Mouse (Mus musculus): ENCODE results near the gene Ube2c. TPM values are rescaled to one million over a fixed set of nuclear protein-coding genes. Genes with fewer than 3 reads are reported as not detected.

The Ube2c gene
- polyA plus RNA-seq, 1 experiment: 371 TPM

DNA sequence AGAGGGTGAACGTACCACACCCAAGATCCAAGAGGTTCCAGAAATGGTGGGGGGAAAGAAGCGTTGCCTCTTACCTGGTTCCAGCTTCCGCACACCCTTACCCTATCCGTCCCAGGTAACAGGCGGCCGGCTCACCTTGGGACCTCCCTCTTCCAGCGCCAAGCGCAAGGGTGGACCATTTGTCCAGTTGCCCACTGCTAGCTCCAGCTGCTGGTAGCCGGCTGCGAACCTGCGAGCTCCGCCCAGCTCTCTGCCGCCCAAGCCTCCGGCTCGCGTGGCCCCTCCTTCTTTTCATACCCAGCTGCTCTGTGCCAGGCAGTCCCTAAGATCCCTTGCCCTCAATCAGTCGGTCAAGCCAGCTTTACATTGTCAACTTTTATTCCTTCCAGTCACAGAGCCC is 7.1 kb downstream of the Ube2c start:
- Histone ChIP-seq H3K9ac (ENCODE audit: low read depth, poor library complexity, severe bottlenecking) (no peak overlapping the region), H3K9me3 (replicated peaks; ENCODE audit: control insufficient read depth, insufficient read depth, low read length, poor library complexity, severe bottlenecking) (no peaks in the 10 kb centered on the region), H3K4me3 (ENCODE audit: low read depth, low read length) (peak overlapping the region; percentile 9), H3K27ac (ENCODE audit: insufficient read depth, low read length) (no peak overlapping the region), H3K4me1 (ENCODE audit: control insufficient read depth, insufficient read depth, low read length) (no peaks in the 10 kb centered on the region), H3K27me3 (ENCODE audit: control insufficient read depth, insufficient read depth, low read length, poor library complexity, severe bottlenecking) (no peaks in the 10 kb centered on the region), H3K36me3 (ENCODE audit: control insufficient read depth, insufficient read depth, low read length, poor library complexity, severe bottlenecking) (peaks cover 14% of the 10 kb centered on the region)
- TF ChIP-seq POLR2A (IDR thresholded peaks at IDR 0.05; ENCODE audit: insufficient read depth, low read length): no peak
- no peak for TF ChIP-seq CTCF (IDR thresholded peaks at IDR 0.05; ENCODE audit: low read depth, low read length)
- no peak for TF ChIP-seq EP300 (IDR thresholded peaks at IDR 0.05; ENCODE audit: insufficient read depth, low read depth, low read length)

DNA sequence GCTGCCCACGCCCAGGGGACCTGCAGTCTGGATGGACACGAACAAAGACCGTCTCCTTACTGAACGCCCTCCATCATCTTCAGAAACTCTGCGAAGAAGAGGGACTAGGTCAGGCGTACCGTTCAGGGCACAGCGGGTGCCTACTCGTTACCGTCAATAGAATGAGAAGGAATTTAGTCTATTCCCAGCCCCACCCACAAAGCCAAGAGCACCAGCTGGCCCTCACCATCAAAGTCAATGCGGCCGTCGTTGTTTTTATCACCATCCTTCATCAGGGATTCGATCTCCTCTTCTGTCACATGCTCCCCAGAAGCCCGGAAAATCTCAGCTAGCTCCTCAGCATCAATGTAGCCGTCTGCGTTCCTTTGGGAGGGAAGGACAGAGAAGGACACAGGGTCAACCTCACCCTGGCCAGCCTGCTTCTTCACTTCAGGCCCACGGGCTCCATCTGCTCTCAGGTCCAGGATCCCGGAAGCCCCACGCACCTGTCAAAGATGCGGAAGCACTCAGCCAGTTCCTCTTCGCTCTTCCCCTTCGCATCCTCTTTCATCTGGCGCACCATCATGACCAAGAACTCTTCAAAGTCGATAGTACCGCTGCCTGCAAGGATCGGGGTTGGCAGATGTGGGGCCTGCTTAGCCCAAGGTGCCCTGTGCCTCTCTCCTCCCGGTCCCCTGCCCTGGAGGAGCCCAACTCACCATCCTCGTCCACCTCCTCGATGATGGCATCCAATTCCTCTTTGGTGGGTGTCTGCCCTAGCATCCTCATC is 7.7 kb downstream of the Ube2c start:
- H3K4me3 ChIP-seq (ENCODE audit: low read depth, low read length): no peak overlapping the region
- no peak overlapping the region for H3K9ac ChIP-seq (ENCODE audit: low read depth, poor library complexity, severe bottlenecking)
- no peaks in the 10 kb centered on the region for H3K4me1 ChIP-seq (ENCODE audit: control insufficient read depth, insufficient read depth, low read length)

DNA sequence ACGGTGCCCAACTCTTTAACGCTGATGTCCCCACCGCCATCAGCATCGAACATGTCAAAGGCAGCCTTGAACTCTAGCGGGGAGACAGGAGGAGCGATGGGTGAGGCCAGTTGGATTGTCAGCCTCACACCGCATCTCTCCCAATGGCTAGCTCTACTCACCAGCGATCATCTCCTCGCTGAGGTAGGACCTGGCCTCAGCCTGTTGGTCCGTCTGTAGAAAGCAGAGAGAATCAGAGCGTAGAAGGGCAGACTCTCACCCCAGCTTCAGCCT is 8.3 kb downstream of the Ube2c start:
- Histone ChIP-seq H3K27me3 (ENCODE audit: control insufficient read depth, insufficient read depth, low read length, poor library complexity, severe bottlenecking) (no peaks in the 10 kb centered on the region), H3K4me1 (ENCODE audit: control insufficient read depth, insufficient read depth, low read length) (no peaks in the 10 kb centered on the region), H3K4me3 (ENCODE audit: low read depth, low read length) (no peak overlapping the region), H3K9ac (ENCODE audit: low read depth, poor library complexity, severe bottlenecking) (no peak overlapping the region), H3K27ac (ENCODE audit: insufficient read depth, low read length) (no peak overlapping the region), H3K9me3 (replicated peaks; ENCODE audit: control insufficient read depth, insufficient read depth, low read length, poor library complexity, severe bottlenecking) (no peaks in the 10 kb centered on the region), H3K36me3 (ENCODE audit: control insufficient read depth, insufficient read depth, low read length, poor library complexity, severe bottlenecking) (peaks cover 4% of the 10 kb centered on the region)
- no peak for TF ChIP-seq EP300 (IDR thresholded peaks at IDR 0.05; ENCODE audit: insufficient read depth, low read depth, low read length)
- TF ChIP-seq POLR2A (IDR thresholded peaks at IDR 0.05; ENCODE audit: insufficient read depth, low read length): no peak
- no peak for TF ChIP-seq CTCF (IDR thresholded peaks at IDR 0.05; ENCODE audit: low read depth, low read length)

More for the DNA sequence above, 7.7 kb downstream of the Ube2c start:
- Histone ChIP-seq H3K9me3 (replicated peaks; ENCODE audit: control insufficient read depth, insufficient read depth, low read length, poor library complexity, severe bottlenecking) (no peaks in the 10 kb centered on the region), H3K27ac (ENCODE audit: insufficient read depth, low read length) (no peak overlapping the region), H3K27me3 (ENCODE audit: control insufficient read depth, insufficient read depth, low read length, poor library complexity, severe bottlenecking) (no peaks in the 10 kb centered on the region), H3K36me3 (ENCODE audit: control insufficient read depth, insufficient read depth, low read length, poor library complexity, severe bottlenecking) (peaks cover 7% of the 10 kb centered on the region)
- TF ChIP-seq CTCF (IDR thresholded peaks at IDR 0.05; ENCODE audit: low read depth, low read length): no peak
- TF ChIP-seq EP300 (IDR thresholded peaks at IDR 0.05; ENCODE audit: insufficient read depth, low read depth, low read length): no peak
- no peak for TF ChIP-seq POLR2A (IDR thresholded peaks at IDR 0.05; ENCODE audit: insufficient read depth, low read length)

DNA sequence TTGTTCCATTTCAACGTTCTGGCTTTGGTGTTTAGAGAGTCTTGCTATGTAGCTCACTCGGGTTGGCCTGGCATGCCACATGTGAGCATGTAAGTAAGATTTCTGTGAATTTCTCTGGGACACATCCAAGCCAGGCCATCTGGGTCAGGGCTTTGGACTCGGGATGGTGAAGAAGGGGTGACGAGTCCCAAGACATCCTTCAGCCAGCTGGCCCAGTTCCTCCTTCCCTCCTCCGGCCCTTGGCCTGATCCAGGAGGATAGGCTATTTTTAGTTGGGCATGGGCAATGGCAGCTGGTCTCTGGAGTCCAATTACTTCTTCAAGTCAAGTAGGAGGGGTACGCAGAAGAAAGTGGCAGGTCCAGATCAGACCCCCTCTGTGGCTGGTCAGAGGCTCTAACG is 9.1 kb downstream of the Ube2c start:
- H3K9ac ChIP-seq (ENCODE audit: low read depth, poor library complexity, severe bottlenecking): no peak overlapping the region
- no peak overlapping the region for H3K27ac ChIP-seq (ENCODE audit: insufficient read depth, low read length)
- H3K27me3 ChIP-seq (ENCODE audit: control insufficient read depth, insufficient read depth, low read length, poor library complexity, severe bottlenecking): no peaks in the 10 kb centered on the region
- no peaks in the 10 kb centered on the region for H3K4me1 ChIP-seq (ENCODE audit: control insufficient read depth, insufficient read depth, low read length)
- TF ChIP-seq POLR2A (IDR thresholded peaks at IDR 0.05; ENCODE audit: insufficient read depth, low read length) (no peak), EP300 (IDR thresholded peaks at IDR 0.05; ENCODE audit: insufficient read depth, low read depth, low read length) (no peak), CTCF (IDR thresholded peaks at IDR 0.05; ENCODE audit: low read depth, low read length) (no peak)
- no peaks in the 10 kb centered on the region for H3K9me3 ChIP-seq (replicated peaks; ENCODE audit: control insufficient read depth, insufficient read depth, low read length, poor library complexity, severe bottlenecking)
- no peak overlapping the region for H3K4me3 ChIP-seq (ENCODE audit: low read depth, low read length)
- H3K36me3 ChIP-seq (ENCODE audit: control insufficient read depth, insufficient read depth, low read length, poor library complexity, severe bottlenecking): no peaks in the 10 kb centered on the region

DNA sequence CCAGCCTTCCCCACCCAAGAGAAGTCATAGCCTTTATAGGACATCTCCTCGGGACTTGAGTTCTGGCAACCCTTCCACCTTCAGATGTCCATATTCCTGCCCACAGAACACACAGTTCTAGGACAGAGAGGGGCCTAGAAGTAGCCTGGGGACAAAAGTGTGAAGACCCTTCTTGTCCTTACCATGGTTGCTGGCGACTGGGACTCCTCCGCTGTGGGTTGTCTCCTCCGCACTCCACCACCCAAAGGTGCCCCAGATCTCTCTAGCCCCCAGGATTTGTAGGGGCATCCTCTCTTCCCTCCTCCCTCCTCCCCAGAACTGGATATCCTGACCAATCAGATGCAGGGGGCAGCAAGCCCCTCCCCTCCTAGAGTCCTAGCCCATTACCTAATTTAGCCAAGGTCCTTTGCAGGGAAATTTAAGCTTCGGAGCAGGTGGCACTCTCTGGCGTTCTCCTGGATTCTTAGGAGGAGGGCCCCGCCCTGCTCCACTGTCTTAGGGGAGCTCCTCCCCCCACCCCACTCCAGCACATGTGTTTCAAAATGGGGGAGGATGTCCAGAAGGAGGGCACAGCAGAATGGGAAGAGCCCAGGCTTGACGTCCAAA is 9.9 kb downstream of the Ube2c start, which contains the start of gene Tnnc2:
Tnnc2 (minus strand) TSS at position 487 of the 606 bp plus-strand sequence.
- H3K4me1 ChIP-seq (ENCODE audit: control insufficient read depth, insufficient read depth, low read length): no peaks in the 10 kb centered on the region
- TF ChIP-seq EP300 (IDR thresholded peaks at IDR 0.05; ENCODE audit: insufficient read depth, low read depth, low read length) (no peak), CTCF (IDR thresholded peaks at IDR 0.05; ENCODE audit: low read depth, low read length) (no peak), POLR2A (IDR thresholded peaks at IDR 0.05; ENCODE audit: insufficient read depth, low read length) (no peak)
- H3K4me3 ChIP-seq (ENCODE audit: low read depth, low read length): no peak within 1 kb of the TSS

DNA sequence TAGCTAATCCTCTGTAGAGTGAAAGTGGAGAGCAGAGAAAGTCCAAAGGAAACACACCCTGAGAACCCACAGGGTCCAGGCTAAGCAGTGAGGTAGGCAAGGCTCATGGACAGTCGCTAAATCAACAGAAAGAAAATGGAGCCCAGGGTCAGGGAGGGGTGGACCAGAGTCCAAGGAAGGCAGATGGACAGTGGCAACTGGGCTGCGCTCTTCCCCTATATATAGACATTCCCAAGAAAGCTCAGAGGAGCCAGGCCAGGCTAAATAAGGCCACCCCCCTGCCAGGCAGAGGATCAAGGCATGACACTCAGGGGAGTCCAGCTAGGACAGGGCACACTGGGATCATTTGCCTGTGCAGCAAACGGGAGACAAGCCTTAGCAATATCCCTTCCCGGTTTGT is 12.2 kb downstream of the Ube2c start:
- H3K4me1 ChIP-seq (ENCODE audit: control insufficient read depth, insufficient read depth, low read length): no peaks in the 10 kb centered on the region
- H3K4me3 ChIP-seq (ENCODE audit: low read depth, low read length): no peak overlapping the region
- no peaks in the 10 kb centered on the region for H3K27me3 ChIP-seq (ENCODE audit: control insufficient read depth, insufficient read depth, low read length, poor library complexity, severe bottlenecking)
- no peaks in the 10 kb centered on the region for H3K36me3 ChIP-seq (ENCODE audit: control insufficient read depth, insufficient read depth, low read length, poor library complexity, severe bottlenecking)
- no peak overlapping the region for H3K9ac ChIP-seq (ENCODE audit: low read depth, poor library complexity, severe bottlenecking)
- no peaks in the 10 kb centered on the region for H3K9me3 ChIP-seq (replicated peaks; ENCODE audit: control insufficient read depth, insufficient read depth, low read length, poor library complexity, severe bottlenecking)
- H3K27ac ChIP-seq (ENCODE audit: insufficient read depth, low read length): no peak overlapping the region
- no peak for TF ChIP-seq CTCF (IDR thresholded peaks at IDR 0.05; ENCODE audit: low read depth, low read length)
- no peak for TF ChIP-seq POLR2A (IDR thresholded peaks at IDR 0.05; ENCODE audit: insufficient read depth, low read length)
- TF ChIP-seq EP300 (IDR thresholded peaks at IDR 0.05; ENCODE audit: insufficient read depth, low read depth, low read length): no peak

More for the DNA sequence above, 9.9 kb downstream of the Ube2c start, which contains the start of gene Tnnc2:
- H3K36me3 ChIP-seq (ENCODE audit: control insufficient read depth, insufficient read depth, low read length, poor library complexity, severe bottlenecking): no peaks in the 10 kb centered on the region
- H3K9ac ChIP-seq (ENCODE audit: low read depth, poor library complexity, severe bottlenecking): no peak within 1 kb of the TSS
- no peaks in the 10 kb centered on the region for H3K9me3 ChIP-seq (replicated peaks; ENCODE audit: control insufficient read depth, insufficient read depth, low read length, poor library complexity, severe bottlenecking)
- H3K27ac ChIP-seq (ENCODE audit: insufficient read depth, low read length): no peak within 1 kb of the TSS
- no peaks in the 10 kb centered on the region for H3K27me3 ChIP-seq (ENCODE audit: control insufficient read depth, insufficient read depth, low read length, poor library complexity, severe bottlenecking)
